Mouse (Mus musculus) hindbrain, embryonic 14.5 days (tissue): ENCODE measurements around the gene Rfpl4b. TPM values are rescaled to one million over a fixed set of nuclear protein-coding genes. Genes with fewer than 3 reads are reported as not detected.

Experiments
- polyA plus RNA-seq: library from polyadenylated mRNA; unstranded; fragments of >200 nt; fragmentation: Nextera tagmentation; extraction: Ambion mirVana; gene quantifications from 2 replicates; pipeline ENCODE4 v1.2.1, GENCODE M21; 2014

Rfpl4b gene
- polyA plus RNA-seq, 1 experiment from 2014 or later: not detected

Other genes with a start within 250 kb of the Rfpl4b start
- 20.6 and 21.6 TPM in 2 replicates for gene Lama4, start 143.7 kb upstream of the Rfpl4b start, polyA plus RNA-seq